Mouse (Mus musculus): ENCODE data around the gene Arfgap1.

DNA sequence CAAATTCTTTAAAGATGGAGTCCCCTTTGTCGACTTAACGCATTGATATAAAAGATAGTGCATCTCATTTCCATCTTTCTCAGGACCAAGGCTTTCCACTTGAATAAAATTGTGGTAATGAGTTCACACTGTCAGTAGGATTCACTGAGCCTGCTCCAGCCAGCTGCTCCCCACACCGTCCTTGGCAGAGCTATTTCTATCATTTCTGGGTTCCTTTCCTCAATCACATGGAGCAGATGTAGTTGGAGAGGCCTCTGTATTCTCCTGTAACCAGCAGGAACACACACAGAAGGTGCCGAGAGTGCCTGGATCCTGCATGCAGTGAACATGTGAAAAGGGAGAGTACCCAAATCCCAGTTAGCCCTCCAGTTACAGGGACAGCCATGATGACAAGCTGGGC is 23.3 kb downstream of the Arfgap1 start:
- no peak for TF ChIP-seq CTCF (IDR thresholded peaks at IDR 0.05; ENCODE audit: low read depth)
- TF ChIP-seq EP300 (IDR thresholded peaks at IDR 0.05; ENCODE audit: low read depth) = no peak
